Mouse (Mus musculus): ENCODE measurements around the gene Gm9008. TPM values are rescaled to one million over a fixed set of nuclear protein-coding genes. Genes with fewer than 3 reads are reported as not detected.
"Not testable (repeated sequence)": the region's sequence is repeated elsewhere in the genome, so short reads cannot be mapped to it uniquely, and the experiment has no call there.

Gene Gm9008
- total RNA-seq (2022) = 10 to 100 TPM in 1 of 4 experiments, 1 to 10 TPM in 3; 7.9 to 10.3 (median 8.8) TPM

GRCm38 (mm10) chr6:76497054-76497835, at the start of gene Gm9008:
Gene Gm9008 (minus strand): TSS chr6:76497784.
- DNase-seq (ENCODE audit: low spot score in 2 of 2) = not testable (repeated sequence)

- no peak for DNase-seq (ENCODE audit: low spot score in 2 of 2)
Measured at GRCm38 (mm10) chr6:76521975-76522641, 24.5 kb upstream of the Gm9008 start.

DNA sequence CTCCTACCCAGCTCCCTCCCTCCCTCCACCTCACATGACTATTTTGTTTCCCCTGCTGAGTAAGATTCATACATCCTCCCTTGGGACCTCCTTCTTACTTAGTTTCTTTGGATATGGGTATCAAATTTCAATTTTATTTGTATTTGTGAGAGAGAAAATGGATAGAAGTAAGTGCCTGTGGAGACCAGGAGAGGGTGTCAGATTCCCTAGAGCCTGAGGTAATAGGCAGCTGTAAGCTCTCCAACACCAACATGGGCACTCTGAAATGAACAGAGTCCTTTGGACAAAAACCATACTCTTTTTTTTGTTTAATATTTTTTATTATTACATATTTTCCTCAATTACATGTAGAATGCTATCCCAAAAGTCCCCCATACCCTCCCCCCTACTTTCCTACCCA, 12.6 kb upstream of the Gm9008 start:
- DNase-seq (ENCODE audit: low spot score in 2 of 2) = no peak

GRCm38 (mm10) chr6:76496335-76496734, 1.2 kb downstream of the Gm9008 start:
- DNase-seq (ENCODE audit: low spot score in 2 of 2) = not testable (repeated sequence)

- DNase-seq (ENCODE audit: low spot score in 2 of 2) = no peak
Measured at GRCm38 (mm10) chr6:76468194-76468593, 29.4 kb downstream of the Gm9008 start.
